Mouse (Mus musculus): ENCODE measurements around the gene S1pr3.

Gene S1pr3

DNA sequence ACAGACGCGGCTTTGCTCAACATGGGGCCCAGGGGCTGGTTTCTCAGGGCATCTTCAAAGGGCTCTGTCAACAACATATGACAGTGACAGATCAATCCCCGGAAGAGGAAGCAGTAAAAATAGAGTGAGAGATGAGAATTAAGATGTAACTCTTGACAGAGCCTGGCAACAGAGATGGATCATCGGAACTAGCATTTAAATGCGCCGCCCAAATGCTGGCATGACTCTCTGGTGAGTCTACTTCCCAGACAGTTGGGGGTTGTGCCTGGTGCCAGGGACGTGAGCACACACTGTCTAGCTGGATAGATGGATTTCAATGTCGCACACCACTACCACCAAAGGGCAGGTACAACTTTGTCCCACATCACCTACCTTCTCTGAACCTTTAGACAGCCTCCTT is 34.5 kb downstream of the S1pr3 start:
- DNase-seq (ENCODE audit: low read depth in 1 of 2, low spot score in 2 of 2) = no peak

DNA sequence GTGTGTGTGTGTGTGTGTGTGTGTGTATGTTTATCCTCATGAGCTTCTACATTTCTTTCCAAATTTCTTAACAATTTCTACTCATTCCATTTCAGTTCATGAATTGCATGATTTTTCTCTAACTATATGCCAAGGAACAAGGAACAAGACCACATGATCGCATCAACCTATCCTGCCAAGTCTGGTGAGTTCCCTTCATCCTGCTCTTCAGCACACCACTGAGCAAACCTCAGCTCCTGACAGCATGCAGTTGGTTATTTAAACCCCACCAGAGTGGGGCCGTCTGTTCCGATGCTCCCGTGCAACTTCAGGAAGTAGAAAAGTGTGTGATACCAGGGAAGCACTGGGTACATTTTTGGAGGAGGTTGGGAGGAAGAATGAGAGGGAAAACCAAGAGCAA is 38.1 kb downstream of the S1pr3 start:
- no peak for DNase-seq (ENCODE audit: low read depth in 1 of 2, low spot score in 2 of 2)

DNA sequence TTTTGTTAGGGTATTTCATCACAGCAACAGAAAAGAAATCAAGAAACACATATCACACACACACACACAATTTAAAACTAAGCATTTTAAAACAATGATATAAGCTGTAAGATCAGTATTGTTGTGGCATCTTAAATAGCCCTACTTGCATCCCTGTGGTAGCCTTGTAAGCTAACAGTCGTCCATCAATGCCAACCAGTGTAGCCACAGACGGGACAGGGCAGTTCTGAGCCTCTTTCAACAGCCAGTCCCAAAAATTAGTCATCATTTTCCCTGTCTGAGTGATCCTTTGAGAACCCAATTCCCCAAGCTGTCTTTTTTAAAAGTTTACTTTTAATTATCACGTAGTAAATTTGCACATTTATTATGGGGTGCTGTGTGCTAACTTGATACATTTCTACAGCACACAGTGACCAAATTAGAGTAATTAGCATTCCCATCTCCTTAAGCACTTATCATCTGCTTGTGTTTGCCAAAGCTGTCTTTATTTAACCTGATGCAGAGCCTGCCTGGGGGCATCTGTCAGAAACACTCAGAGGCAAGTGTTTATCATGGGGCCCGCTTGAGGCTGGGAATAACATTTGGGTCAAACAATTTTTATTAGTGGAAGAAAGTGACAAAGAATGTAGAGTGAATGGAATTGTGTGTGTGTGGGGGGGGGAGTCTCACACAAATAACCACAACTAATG is 47.9 kb downstream of the S1pr3 start:
- no peak for DNase-seq (ENCODE audit: low read depth in 1 of 2, low spot score in 2 of 2)

DNA sequence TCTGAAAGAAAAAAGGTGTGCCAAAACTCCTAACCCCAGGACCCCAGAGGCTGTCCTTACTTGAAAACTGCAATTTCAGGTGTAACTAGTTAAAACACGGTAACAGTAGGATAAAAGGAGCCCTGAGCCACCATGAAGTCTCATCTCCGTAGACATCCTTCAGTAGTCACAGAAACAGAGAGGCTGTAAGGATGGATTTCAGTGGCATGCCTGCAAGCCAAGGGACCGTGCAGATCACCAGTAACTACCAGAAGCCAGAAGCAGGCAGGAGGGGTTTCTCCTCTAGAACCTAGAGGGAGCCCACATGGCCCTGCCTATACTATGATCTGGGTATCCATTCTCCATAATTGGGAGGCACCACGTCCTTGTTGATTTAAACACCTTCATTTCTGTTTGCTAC is 55.9 kb downstream of the S1pr3 start:
- no peak for DNase-seq (ENCODE audit: low read depth in 1 of 2, low spot score in 2 of 2)

DNA sequence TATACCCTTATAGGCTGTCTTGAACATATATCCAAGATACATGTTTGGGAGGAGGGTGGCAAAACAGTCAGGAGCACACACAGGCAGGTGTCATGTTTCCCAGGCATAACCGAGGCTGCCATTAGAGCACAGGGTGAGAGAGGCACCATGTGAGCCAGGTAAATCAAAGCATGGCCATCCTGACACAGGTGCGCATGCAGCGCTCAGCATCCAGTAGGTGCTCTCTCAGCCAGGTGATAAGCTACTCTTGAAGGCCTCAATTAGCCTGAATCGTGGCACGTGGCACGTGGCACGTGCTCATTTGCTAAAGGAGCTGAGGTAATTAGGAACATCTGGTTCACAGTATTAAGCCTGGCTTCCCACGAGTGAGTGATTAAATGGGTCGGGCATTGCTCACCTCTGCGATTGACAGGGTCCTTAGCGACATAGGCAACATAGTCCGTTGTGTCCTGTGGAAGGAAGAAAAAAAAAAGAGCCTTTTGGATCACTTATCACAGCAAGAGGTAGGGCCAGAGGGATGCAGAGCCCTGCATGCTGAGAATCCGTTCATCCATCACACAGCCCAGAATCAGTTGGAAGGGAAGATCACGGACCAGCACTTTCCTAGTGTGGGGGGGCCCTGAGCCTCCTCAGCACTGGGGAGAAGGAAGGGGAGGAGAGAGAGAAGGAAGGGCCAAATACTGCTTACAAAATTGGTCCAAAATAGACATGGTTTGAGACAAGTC is 57.8 kb downstream of the S1pr3 start:
- DNase-seq (ENCODE audit: low read depth in 1 of 2, low spot score in 2 of 2) = no peak

DNA sequence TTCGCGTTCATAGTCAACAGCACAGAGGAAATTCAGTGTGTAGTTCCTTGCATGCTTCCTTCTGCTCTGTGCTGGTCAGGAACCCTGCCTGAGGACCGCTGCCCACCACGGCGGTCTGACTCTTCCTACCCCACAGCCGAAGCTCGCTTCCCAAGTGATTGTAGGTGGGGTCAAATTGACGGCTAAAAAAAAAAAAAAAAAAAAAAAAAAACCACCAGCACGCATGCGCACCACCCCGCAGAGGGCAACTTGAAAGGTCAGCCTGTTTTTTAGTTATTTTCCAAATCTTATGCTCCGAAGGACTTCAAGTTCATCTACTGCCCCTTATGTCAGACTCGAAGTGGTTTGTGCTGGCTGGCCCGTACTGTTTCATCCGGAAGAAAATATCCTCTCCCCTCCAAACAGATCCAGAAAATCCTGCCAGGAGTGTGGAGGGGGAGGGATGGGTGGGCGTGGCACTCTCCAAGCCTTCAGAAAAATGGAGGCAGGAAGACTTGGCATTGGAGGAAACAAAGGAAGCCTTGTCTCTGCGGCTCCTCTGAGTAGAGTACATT is 60.3 kb downstream of the S1pr3 start:
- no peak for DNase-seq (ENCODE audit: low read depth in 1 of 2, low spot score in 2 of 2)
